Mouse (Mus musculus): ENCODE results near the gene Vps37c.

The Vps37c gene

DNA sequence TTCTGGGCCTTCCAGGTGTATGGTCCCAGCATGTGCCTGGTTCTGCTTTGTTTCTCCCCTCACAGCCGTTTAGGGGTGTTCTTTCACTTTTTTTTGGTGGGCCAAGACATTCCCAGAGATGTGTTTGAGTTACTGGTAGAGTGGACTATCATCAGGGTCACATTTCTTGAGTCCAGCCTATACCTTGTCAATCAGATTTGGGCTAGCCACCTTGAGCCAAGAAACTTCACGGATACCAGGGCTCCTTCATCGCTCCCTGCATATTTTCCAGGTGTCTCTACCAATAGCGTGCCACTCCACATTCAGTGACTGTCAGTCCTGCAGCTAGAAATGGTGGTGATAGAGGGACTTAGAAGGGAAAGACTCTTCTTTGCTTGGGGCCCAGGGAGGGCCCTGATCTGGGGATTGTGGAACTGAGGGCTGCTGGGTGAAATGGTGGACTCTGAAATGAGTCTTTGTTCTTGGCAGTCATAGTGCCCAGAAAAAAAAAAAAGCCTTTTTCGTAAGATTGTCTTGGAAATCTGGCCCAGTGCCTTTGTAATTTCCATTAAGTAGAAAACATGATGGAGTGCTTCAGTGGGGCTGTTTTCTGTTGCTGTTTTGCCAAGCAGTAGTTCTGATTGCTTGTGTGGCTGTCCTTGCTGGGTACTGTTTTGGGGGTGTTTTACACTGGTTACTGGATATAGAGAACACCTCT is 1.1 kb downstream of the Vps37c start:
- no peak for DNase-seq

DNA sequence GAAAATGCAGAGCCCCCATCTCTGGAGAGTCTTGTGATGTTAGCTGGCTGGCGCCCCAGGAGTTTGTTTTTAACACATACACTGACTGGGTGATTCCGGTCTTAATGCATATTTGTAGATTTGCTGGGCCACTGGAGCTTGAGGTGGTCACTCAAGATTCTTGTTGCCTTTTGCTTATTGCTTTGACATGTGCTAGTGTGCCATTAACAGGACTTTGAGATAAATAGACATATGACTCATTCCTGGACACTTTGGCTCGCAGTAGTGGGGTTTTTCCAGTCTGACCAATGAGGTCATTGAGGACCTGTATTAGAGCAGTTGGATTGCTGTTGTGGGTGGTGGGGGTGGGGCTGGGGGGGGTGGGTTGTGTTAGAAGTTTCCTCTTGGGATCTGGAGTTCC is 1.8 kb downstream of the Vps37c start:
- DNase-seq = peak; percentile 49 to 71

DNA sequence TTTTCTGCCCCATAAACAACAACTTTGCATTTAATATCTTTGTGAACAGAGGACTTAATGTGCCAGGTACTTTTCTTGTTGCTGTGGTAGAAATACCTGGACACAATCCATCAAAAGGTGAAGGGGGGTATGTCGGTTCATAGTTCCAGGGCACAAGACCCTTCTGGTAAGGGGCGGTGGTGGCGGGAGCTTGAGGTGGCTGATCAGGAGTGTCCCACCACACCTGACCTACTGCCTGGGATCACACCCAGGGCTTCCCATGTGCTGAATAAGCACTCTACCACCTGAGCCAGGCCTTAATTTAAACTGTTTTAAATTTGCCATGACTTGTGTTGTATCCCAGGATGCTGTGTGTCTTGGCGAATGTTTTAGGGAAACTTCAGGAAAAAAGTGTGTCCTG is 2.6 kb downstream of the Vps37c start:
- no peak for DNase-seq

DNA sequence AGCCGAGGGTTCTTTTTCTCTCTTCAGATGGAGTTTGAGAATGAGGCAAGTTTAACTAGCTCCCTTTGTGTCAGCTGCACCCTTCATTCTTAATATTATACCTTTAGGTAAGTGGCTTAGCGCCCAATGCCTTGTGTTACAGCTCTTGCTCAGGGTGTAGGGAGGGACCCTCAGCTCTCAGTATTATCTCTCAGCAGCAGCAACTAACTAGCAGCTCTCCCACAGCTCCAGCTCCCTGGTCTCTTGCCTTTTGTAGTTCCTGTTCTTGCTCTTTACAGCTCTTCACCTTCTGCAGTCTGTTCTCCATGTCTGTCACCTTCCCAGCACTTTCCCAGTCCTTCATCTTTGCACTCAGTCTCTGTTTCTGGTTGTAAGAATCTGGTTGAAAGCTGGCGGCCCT is 3.1 kb downstream of the Vps37c start:
- DNase-seq = no peak

DNA sequence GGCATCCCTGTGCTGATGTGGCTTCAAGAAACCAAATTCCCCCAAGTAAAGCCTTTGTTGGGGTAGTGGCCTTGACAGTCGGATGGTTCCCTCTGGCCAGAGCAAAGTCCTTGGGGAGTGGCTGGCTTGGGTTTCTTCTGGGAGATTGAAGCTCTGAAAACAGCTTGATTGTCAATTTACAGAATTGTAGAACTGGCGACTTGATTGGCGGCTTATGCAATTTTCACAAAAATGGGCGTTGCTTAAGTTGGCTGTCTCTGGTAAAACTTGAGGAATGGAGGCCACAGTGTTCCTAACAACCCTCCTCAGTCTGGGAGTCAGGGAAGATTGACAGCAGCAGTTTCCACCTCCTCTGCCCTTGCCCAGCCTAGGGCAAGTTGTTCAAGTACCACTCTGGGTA is 3.8 kb downstream of the Vps37c start:
- DNase-seq = no peak

DNA sequence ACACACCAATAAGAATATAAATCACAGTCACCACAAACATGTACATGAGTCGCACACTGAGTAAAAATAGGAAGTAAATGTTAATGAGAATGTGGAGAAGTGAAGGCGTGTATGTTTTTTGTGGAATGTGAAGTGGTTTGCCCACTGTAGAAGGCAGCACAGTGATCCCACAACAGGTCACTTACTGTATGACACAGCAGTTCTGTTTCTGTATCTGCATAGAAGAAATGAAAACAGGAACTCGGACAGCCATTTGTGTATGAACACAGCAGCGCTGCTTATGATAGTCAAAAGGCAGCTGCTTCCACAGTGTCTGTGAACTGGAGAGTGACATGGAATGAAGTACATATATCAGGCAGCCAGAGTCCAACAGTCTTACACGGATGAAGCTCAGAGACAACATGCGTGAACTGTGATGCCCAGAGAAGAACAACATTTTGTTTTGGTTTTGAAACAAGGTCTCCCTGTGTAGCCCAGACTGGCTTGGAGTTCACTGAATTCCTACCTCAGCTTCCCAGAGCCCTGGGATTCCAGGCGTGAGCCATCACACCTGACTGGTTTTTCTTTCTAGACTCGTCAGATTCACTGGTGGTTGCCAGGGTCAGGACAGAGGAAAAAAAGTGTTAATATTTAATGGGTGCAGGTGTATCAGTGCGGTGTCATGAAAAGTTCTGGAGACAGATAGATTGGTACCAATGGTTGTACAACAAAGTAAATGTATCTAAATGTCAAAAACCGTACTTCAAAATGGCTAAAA is 5.6 kb downstream of the Vps37c start:
- DNase-seq = peak in 1 of 2 experiments; percentile 29

DNA sequence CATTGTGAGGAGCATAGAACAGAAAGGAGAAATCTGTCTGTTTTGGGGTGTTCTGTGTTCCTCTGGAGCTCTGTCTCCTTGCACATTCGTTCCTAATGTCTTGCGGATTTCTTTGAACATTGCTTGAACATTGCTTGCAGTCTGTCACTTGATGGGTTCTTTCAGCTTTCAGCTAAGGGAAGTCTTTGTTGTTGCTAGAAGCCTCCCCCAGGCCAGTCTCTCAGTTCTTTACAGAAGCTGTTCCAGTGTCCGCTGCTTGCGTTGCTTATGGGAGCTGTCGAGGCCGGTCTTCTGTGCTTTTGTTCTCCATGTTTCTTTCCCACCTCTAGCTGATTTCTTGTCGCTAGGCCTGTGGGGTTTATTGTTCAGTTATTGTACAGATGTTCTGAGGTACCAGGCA is 7.3 kb downstream of the Vps37c start:
- DNase-seq = no peak

DNA sequence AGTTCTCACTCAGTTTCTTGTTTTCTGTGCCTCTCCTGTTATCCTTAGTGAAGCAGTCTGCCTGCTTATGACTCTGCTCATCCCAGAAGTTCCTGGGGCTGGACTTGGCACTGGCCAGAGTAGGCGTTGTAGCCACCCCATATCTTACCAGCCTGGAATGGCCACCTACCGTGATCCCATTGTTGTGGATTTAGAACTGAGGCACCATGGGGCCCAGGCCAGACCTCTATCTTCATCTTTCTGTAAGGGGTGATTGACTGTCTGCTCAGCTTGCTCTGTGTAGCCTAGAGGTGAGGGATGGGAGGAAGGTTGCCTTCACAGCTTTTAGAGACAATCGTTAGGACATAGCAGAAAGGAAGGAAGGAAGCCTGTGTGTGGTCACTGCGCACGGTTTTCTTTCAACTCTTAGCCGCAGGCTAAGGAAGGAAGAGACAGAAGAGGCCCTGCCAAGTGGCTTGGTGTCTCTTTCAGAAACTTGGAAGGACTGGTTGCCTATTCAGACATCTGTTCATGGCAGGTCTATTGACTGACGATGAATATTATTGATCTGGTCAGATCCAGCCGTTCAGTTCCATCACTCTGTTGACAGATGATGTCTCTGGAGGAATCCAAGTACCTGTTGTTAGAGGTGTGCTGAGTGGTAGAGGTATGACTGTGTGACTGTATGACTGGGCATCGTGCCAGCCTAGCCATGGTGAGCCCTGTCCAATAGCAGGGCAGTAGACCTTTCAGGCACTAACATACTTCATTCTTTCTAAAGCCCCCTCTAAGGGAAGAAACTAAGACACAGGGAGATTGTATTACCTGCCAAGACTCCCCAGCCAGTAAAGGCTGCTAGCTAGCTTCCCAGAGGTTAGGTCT is 9.8 kb downstream of the Vps37c start:
- DNase-seq = no peak

DNA sequence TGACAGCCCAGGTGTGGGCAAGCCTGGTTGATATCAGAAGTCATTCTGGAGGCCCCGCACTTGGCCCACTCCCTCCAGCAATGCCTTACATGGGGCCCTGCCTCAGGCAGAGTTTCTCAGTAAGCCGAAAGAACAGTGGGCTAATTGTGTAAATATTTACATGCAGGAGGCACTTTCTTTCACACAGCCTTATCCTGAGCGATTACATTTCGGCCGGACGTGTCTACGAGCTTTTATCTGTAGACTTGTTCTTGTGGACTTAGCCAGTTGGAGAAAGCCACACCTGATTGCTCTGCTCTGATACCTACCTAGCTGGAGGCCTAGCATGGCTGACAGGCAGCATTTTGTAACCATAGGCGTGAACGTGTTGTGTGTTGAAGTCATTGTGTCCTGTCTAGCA is 11.3 kb downstream of the Vps37c start:
- peak in 1 of 2 experiments; percentile 27 for DNase-seq

DNA sequence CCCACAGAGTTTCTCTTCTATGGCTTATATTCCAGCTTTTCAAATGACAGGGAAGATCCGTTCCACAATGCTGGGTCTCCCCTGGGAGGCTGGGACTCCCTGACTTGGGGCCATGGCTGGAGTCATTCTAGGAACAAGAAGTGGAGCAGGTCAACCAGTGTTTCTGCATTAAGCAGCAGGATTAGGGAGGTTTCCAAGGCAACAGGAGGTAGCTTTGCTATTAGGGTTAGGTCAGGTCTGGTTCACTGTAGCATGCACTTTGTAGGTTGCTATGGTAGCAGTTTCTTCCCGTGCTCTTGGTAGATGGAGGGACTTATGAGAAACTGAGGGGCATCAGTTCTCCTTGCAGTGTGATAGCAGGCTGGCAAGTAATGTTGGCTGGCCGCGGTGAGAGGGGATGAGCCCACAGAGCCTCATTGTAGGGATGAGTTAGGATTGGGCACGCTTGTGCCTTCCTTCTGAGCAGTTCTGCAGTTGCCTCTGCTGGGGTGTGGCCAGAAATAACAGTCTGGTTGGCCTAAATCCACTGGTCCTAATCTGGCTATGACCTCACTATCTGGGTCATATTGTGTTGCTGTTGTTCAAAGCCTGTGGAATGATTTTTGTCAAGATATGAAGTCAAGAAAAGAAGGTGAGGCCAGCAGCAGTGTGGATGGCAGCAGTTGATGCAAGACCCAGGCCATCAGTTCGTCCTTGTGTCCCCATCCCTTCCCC is 12.6 kb downstream of the Vps37c start:
- peak in 1 of 2 experiments; percentile 26 for DNase-seq

DNA sequence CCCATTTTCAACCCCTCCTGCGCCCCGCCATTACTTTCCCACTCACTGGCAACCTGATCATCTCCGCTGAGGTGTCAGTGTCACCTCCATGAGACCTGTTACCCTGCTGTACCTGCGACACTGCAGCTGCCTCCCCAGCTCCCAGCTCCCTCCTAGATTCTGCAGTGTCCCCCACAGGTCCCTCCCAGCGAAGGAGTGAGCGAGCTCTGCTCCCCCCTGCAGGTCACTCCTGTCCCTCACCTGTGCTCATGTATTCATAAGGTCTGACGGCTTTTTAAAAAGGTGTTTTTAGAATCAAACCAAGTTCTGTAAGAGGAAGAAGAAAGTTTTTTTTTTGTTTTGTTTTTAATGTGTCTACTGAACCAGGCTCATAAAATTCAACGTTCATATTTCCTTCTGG is 13.6 kb downstream of the Vps37c start:
- DNase-seq = no peak

DNA sequence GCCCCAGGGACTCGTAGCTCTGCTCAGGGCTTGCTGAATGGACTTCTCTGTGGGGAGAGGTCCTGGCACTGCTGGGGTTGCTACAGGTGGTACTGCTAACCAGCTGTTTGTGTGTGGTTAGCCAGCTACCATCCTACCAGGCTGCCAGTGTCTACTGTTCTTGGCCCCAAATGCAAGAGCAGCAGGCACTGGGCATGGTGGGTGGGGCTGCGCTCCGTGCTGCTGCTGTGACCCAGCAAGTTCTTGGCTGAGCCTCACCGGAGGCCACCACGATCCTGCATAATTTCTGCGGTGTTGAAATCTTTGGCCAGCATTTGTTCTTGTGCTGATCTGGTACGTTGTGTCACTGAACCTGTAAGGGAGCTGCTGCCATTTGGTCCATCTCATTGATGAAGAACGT is 14.9 kb downstream of the Vps37c start:
- peak in 1 of 2 experiments; percentile 29 for DNase-seq

DNA sequence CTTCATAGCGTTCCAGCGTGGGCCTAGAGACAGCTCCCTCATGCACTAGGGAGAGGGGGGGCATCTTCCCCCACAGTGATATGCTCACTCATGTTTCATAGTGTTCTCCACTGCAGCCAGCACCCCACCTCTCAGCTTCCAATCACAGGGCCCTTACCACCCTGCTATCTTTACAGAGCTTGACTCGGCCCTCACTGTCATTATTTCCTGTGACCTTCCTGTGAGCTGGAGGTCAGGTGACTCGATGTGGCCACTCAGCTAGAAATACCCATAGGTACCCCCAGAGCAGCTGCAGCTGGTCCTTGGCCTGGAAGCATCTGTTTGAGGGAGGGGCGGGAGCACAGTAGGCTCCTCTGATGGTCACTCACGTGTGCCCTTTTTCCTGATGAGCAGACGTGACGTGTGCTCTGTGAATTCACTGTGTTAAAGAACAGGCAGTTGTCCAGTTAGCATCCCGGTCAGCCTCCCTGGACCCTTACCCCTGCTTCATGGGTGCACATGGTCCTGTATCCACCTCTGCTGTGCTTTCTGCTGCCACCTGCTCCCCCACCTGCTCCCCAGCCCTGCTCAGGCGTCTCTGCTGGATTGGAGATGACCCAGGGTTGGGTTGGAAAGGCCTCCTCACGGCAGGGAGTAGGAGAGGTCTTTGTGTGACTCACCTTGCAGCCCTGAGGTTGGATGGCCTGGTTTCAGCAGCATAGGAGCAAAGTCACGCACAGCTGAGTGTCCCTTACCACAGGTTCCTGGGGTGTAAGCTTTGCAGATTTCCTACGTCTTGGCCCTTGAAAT is 18.7 kb downstream of the Vps37c start:
- DNase-seq = no peak

DNA sequence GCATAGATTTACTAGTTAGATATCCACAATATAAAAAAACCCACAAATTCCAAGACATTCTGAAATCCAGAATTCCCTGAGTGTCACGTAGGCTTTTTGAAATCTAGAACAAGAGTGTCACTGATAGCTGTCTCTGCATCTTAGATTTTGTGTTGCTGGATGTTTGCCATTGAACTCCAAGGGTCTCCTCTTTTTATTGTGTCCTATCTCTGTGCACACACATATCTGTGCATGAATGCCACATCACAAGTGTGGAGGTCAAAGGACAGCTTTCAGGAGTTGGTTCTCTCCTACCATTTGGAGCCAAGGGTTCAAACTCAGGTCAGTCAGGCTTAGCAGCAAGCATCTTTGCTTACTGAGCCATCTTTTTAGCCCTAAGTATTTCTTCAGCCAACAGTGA is 19.3 kb downstream of the Vps37c start:
- DNase-seq = no peak

DNA sequence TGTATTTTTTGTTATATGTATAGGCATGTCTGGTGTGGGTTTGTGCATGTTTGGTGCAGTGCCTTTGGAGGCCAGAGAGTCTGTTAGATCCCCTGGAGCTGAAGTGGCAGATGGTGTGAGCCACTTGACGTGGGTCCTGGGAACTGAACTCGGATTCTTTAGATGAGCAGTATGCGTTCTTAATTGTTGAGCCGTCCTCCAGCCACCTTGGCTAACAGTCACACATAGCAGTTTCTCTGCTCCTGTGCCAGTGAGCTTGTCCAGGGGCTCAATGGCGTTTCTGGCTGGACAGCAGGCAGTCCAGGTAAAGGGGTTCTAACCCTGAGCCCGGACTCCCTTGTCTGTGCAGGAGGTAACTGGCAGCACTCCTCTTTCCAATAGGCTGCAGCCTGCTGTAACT is 20.4 kb downstream of the Vps37c start:
- DNase-seq = no peak

DNA sequence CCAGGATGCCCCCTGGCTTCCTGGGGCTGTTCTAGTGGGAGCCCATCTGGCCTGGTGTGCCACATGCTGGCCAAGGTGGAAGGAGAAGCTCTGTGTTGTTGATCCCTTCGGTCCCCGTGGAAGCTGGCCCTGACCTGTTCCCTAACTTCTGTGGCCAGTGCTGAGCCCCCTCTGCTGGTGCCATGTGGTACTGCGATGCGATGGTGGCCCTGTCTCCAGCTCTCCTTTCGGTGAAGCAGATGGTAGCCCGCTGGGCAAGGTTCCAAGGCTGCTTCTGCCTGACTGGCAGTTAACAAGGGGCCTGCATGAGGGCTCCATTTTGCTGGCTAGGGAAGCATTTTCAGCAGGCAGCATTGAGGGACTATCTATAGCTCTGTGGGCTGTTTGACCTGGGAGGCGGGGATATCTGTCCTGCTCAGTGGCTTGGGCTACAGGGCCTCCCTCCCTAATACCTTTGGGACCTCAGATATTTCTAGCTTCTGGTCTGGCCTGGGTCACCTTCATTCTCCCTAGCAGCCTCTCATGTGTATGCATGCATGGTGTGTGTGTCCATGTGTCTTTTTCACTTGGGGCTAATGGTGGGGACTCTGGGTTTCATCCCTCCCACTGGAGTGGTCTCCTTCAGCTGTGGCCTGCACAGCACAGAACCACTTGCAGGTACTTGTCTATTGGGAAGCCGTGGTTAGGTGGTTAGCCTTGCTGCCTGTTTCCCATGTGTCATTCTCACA is 21.0 kb downstream of the Vps37c start:
- DNase-seq = peak; percentile 88 to 91

DNA sequence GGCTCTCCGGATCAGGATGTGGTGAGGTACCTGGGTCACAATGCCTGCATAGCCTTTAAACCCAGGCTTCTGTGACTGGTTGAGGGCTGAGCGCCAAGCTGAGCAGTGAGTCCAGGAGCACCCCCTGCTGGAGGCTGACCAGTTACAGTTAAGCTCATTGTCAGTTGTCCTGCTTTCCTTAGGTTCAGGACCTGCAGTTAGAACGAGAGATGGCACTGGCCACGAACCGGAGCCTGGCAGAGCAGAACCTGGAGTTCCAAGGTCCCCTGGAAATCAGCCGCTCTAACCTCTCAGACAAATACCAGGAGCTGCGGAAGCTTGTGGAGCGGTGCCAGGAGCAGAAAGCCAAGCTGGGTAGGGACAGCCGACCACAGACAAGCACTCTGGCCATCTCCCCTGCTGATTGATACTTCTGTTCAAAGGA is 21.6 kb downstream of the Vps37c start:
- DNase-seq = peak; percentile 36 to 38

DNA sequence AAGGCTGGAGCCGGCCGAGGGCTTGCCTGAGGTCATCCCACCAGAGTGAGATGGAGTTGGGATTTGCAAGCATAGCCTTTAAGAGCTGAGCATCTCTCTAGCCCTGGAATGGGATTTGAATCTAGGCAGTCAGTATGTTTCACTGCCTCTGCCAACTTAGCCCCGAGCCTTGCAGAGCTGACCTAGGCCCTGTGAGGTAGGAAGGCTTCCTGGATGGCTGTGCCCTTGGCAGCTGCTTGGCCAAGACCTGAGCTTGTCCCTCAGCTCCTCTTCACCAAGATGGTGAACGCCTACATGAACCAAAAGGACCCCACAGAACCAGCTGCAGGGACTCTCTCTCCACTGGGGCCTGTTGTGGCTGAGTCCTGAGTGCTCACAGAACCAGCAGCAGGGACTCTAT is 22.2 kb downstream of the Vps37c start:
- no peak for DNase-seq

DNA sequence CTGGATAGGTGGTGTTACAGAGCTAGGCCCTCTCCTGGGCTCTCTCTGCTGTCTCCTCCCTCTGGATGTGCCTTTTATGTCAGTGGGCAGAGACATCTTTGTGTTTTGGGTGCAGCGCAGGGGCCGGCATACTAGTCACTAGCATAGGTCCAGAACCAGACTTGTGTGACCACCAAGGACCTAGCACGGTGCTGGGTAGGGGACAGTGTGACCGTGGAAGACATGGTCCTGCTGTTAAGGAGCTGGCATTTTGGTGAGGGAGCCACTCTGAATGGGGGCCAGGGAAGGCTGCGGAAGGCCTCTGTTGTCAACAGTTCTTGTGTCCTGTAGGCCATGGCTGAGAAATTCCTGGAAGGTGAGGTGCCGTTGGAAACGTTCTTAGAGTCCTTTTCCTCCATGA is 23.7 kb downstream of the Vps37c start:
- DNase-seq = no peak

DNA sequence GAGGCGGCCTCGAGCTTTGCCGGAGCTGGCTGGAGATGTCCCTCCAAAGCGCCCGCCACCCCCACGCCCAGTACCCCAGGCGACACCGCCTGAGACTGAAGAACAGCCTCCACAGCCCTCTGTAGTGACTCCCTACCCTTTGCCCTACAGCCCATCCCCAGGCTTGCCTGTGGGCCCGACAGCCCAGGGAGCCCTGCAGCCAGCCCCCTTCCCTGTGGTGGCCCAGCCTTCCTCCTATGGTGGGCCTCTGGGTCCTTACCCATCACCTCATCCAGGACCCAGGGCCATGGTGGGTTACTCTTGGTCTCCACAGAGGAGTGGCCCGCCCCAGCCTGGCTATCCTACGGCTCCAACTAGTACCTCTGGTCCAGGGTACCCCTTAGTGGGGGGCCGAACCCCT is 24.1 kb downstream of the Vps37c start:
- DNase-seq = no peak

DNA sequence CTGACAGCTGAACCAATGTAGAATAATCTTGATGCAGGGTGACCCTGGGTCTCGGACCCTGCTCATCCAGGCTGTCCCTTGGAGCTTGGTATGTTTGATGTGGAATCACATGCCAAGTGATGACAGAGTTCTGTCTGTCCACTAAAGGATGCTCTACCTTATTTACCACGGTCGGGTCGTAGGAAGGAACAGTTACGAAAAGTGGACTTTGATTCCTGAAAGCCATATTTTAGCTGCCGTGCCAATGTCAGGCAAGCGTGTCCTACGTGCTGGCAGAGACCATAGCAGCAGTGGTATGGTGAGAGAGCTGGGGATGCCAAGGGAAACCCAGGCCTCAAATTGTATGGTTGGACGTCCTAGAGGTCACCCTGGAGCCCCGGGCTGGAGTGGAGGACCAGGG is 25.0 kb downstream of the Vps37c start:
- no peak for DNase-seq
